Mouse (Mus musculus) kidney, postnatal 4 days (tissue): ENCODE data around the gene Xxylt1.

ENCODE experiments used
- DNase-seq, 2 experiments: peaks; one replicate each; pipeline ENCODE4 v3.0.0; 2021; ENCODE audit warnings: mixed read lengths in 2 of 2

The Xxylt1 gene

GRCm38 (mm10) chr16:31060714-31061113 lies 20.5 kb downstream of the Xxylt1 start:
- no peak for DNase-seq

GRCm38 (mm10) chr16:31060226-31060625 lies 21.0 kb downstream of the Xxylt1 start:
- DNase-seq: no peak

GRCm38 (mm10) chr16:31059730-31060129 lies 21.5 kb downstream of the Xxylt1 start:
- DNase-seq: no peak

GRCm38 (mm10) chr16:31052812-31053211 lies 28.4 kb downstream of the Xxylt1 start:
- DNase-seq: no peak

- DNase-seq: no peak
Measured at GRCm38 (mm10) chr16:31052177-31052726, 29.0 kb downstream of the Xxylt1 start.

- DNase-seq: no peak
Measured at GRCm38 (mm10) chr16:31050701-31051100, 30.5 kb downstream of the Xxylt1 start.

- DNase-seq: no peak
Measured at GRCm38 (mm10) chr16:31048194-31048593, 33.0 kb downstream of the Xxylt1 start.

GRCm38 (mm10) chr16:31047186-31047898 lies 33.9 kb downstream of the Xxylt1 start:
- DNase-seq: no peak

GRCm38 (mm10) chr16:31046217-31046659 lies 35.0 kb downstream of the Xxylt1 start:
- DNase-seq: no peak

- no peak for DNase-seq
Measured at GRCm38 (mm10) chr16:31045211-31045610, 36.0 kb downstream of the Xxylt1 start.

- DNase-seq: no peak
Measured at GRCm38 (mm10) chr16:31043136-31043535, 38.1 kb downstream of the Xxylt1 start.

- no peak for DNase-seq
Measured at GRCm38 (mm10) chr16:31041566-31041965, 39.7 kb downstream of the Xxylt1 start.

GRCm38 (mm10) chr16:31039803-31040459 lies 41.3 kb downstream of the Xxylt1 start:
- no peak for DNase-seq

- no peak for DNase-seq
Measured at GRCm38 (mm10) chr16:31037431-31037830, 43.8 kb downstream of the Xxylt1 start.

GRCm38 (mm10) chr16:31035651-31036245 lies 45.5 kb downstream of the Xxylt1 start:
- DNase-seq: no peak

- DNase-seq: no peak
Measured at GRCm38 (mm10) chr16:31035235-31035634, 46.0 kb downstream of the Xxylt1 start.

- no peak for DNase-seq
Measured at GRCm38 (mm10) chr16:31034051-31034450, 47.2 kb downstream of the Xxylt1 start.

- no peak for DNase-seq
Measured at GRCm38 (mm10) chr16:31029739-31030485, 51.3 kb downstream of the Xxylt1 start.

- DNase-seq: no peak
Measured at GRCm38 (mm10) chr16:31027675-31028074, 53.6 kb downstream of the Xxylt1 start.

GRCm38 (mm10) chr16:31025516-31025915 lies 55.7 kb downstream of the Xxylt1 start:
- no peak for DNase-seq

GRCm38 (mm10) chr16:31024997-31025396 lies 56.2 kb downstream of the Xxylt1 start:
- DNase-seq: no peak

- no peak for DNase-seq
Measured at GRCm38 (mm10) chr16:31024221-31024620, 57.0 kb downstream of the Xxylt1 start.

GRCm38 (mm10) chr16:31023803-31024202 lies 57.4 kb downstream of the Xxylt1 start:
- DNase-seq: no peak
